Comparison of ENCODE assay signal across 8 mouse cellular contexts in genomic region chr13:24761403-24762227, GRCm38 (mm10). TPM values are rescaled to one million over a fixed set of nuclear protein-coding genes. Genes with fewer than 3 reads are reported as not detected.
DNase-seq lines count a peak whose midpoint lies in the region; ATAC-seq and TF ChIP-seq lines count a peak whose summit lies in the region.

TSS of gene Gmnn (minus strand) at chr13:24761923.

- peaks cover 32% of the 10 kb centered on the region for H3K36me3 ChIP-seq in heart, embryonic 10.5 days
- peaks cover 30% of the 10 kb centered on the region for H3K36me3 ChIP-seq in kidney, embryonic 15.5 days

- H3K9ac ChIP-seq in kidney, embryonic 15.5 days, result peak within 1 kb of the TSS; percentile 75

- H3K4me2 ChIP-seq in kidney, embryonic 15.5 days, result peak within 1 kb of the TSS; percentile 71

- H3K27me3 ChIP-seq in heart, embryonic 10.5 days (ENCODE audit: insufficient read depth, poor library complexity, severe bottlenecking), result no peaks in the 10 kb centered on the region
- no peaks in the 10 kb centered on the region for H3K27me3 ChIP-seq in kidney, embryonic 15.5 days

- ATAC-seq in kidney, embryonic 15.5 days (replicated peaks; ENCODE audit: low FRiP score), result peak; percentile 99
- ATAC-seq in monocyte, adult 5-6 weeks (replicated peaks; ENCODE audit: insufficient number of reproducible peaks, low FRiP score, low TSS enrichment, poor library complexity, severe bottlenecking), result peak; percentile 91

- H3K27ac ChIP-seq in bone marrow macrophage, adult 2 months (ENCODE audit: insufficient read depth, low read depth, low read length), result peak within 1 kb of the TSS; percentile 85
- H3K27ac ChIP-seq in embryonic fibroblast, embryonic 13.5 days (ENCODE audit: insufficient read depth, low read length), result peak within 1 kb of the TSS; percentile 48
- H3K27ac ChIP-seq in heart, embryonic 10.5 days, result peak within 1 kb of the TSS; percentile 99
- peak within 1 kb of the TSS; percentile 96 for H3K27ac ChIP-seq in kidney, embryonic 15.5 days

- peak; percentile 95 for DNase-seq in A20 (ENCODE audit: low read depth, low spot score)
- peak; percentile 97 for DNase-seq in heart, embryonic 10.5 days (ENCODE audit: low spot score)
- DNase-seq in liver, result peak; percentile 95
- peak; percentile 94 to 98 for DNase-seq in spleen, postnatal 4 days (ENCODE audit: low spot score in 2 of 2)

- H3K4me1 ChIP-seq in bone marrow macrophage, adult 2 months (ENCODE audit: control insufficient read depth, insufficient read depth, low read length), result peaks cover 14% of the 10 kb centered on the region
- no peaks in the 10 kb centered on the region for H3K4me1 ChIP-seq in embryonic fibroblast, embryonic 13.5 days (ENCODE audit: control insufficient read depth, insufficient read depth, low read length)
- peaks cover 13% of the 10 kb centered on the region for H3K4me1 ChIP-seq in heart, embryonic 10.5 days
- peaks cover 18% of the 10 kb centered on the region for H3K4me1 ChIP-seq in kidney, embryonic 15.5 days

- no peak for TF ChIP-seq CTCF in bone marrow macrophage, adult 2 months (IDR thresholded peaks at IDR 0.05; ENCODE audit: low read depth, low read length)
- no peak for TF ChIP-seq CTCF in embryonic fibroblast, embryonic 13.5 days (IDR thresholded peaks at IDR 0.05; ENCODE audit: borderline replicate concordance, insufficient read depth, low read length)

- TF ChIP-seq POLR2A in bone marrow macrophage, adult 2 months (IDR thresholded peaks at IDR 0.05; ENCODE audit: borderline replicate concordance, low read depth, low read length), result no peak
- peak; percentile 91 for TF ChIP-seq POLR2A in embryonic fibroblast, embryonic 13.5 days (IDR thresholded peaks at IDR 0.05; ENCODE audit: low read depth, low read length)

- WGBS in heart, embryonic 10.5 days, result under 1% methylated on average over 79 of the region's 79 CpGs
- under 1% methylated on average over 79 of the region's 79 CpGs for WGBS in kidney, embryonic 15.5 days

- peak within 1 kb of the TSS; percentile 88 for H3K4me3 ChIP-seq in bone marrow macrophage, adult 2 months (ENCODE audit: insufficient read depth, low read length)
- H3K4me3 ChIP-seq in embryonic fibroblast, embryonic 13.5 days (ENCODE audit: insufficient read depth, low read length), result peak within 1 kb of the TSS; percentile 72
- peak within 1 kb of the TSS; percentile 98 for H3K4me3 ChIP-seq in heart, embryonic 10.5 days
- peak within 1 kb of the TSS; percentile 80 for H3K4me3 ChIP-seq in kidney, embryonic 15.5 days (replicated peaks)

- H3K9me3 ChIP-seq in heart, embryonic 10.5 days, result no peaks in the 10 kb centered on the region
- no peaks in the 10 kb centered on the region for H3K9me3 ChIP-seq in kidney, embryonic 15.5 days (replicated peaks)

RNA-seq across cellular contexts. Expression of gene Gmnn, which starts in this region (rescaled TPM):
- 64.6 and 76.6 TPM in 2 replicates for polyA plus RNA-seq in bone marrow macrophage, adult 2 months (2012; ENCODE audit: insufficient read depth, insufficient read length, missing spikeins)
- 20.9 and 33.8 TPM in 2 replicates for polyA plus RNA-seq in embryonic fibroblast, embryonic 13.5 days (2011; ENCODE audit: insufficient read length, low read depth, missing spikeins)
- polyA plus RNA-seq in heart, embryonic 10.5 days (2016; fragmentation: Nextera tagmentation; extraction: Ambion mirVana), result 126 and 136 TPM in 2 replicates
- 115 and 117 TPM in 2 replicates for polyA plus RNA-seq in kidney, embryonic 15.5 days (2015; fragmentation: Nextera tagmentation; extraction: Ambion mirVana)
- 27.5 to 35.1 TPM (median 30.2 TPM) in 3 replicates for total RNA-seq in monocyte, adult 5-6 weeks (2017)

Comparison
In these comparisons a context has a peak if more than half of its experiments do, and no peak if none do; other contexts are left out.
1. Peak in every context shown above with its lines: DNase-seq, ATAC-seq, H3K4me3 ChIP-seq and H3K27ac ChIP-seq.
2. H3K27ac ChIP-seq: peak in every context shown above with its lines; median percentile 99 in heart, embryonic 10.5 days; 96 in kidney, embryonic 15.5 days; 85 in bone marrow macrophage, adult 2 months; 48 in embryonic fibroblast, embryonic 13.5 days.